Mouse (Mus musculus) embryonic fibroblast, embryonic 13.5 days (primary cell): ENCODE data around the gene Trpm3. TPM values are rescaled to one million over a fixed set of nuclear protein-coding genes. Genes with fewer than 3 reads are reported as not detected.

ENCODE experiments used
- H3K27ac ChIP-seq: 2 replicates; pipeline ENCODE4 v1.5.1; 2012; ENCODE audit warnings: low read length, control low read depth, inconsistent platforms; ENCODE audit not compliant: insufficient read depth
- H3K4me1 ChIP-seq: 2 replicates; pipeline ENCODE4 v1.6.1; 2011; ENCODE audit warnings: low read length; ENCODE audit not compliant: control insufficient read depth, insufficient read depth
- H3K4me3 ChIP-seq: 2 replicates; pipeline ENCODE4 v1.5.1; 2011; ENCODE audit warnings: mild to moderate bottlenecking, control low read depth, low read length; ENCODE audit not compliant: insufficient read depth
- CTCF ChIP-seq: IDR thresholded peaks from 2 replicates; pipeline ENCODE4 v1.5.1; 2011; ENCODE audit warnings: mild to moderate bottlenecking, control low read depth, low read length, moderate library complexity, borderline replicate concordance; ENCODE audit not compliant: insufficient read depth
- POLR2A ChIP-seq: IDR thresholded peaks from 2 replicates; pipeline ENCODE4 v1.6.1; 2011; ENCODE audit warnings: low read depth, mild to moderate bottlenecking, control low read depth, low read length, moderate library complexity
- polyA plus RNA-seq: library from polyadenylated mRNA; stranded (reverse); fragments of >200 nt; gene quantifications from 2 replicates; pipeline ENCODE4 v1.2.4, GENCODE M21; 2011; ENCODE audit warnings: low read depth; ENCODE audit not compliant: missing spikeins, insufficient read length

Trpm3 gene
- polyA plus RNA-seq, 1 experiment: 0.46 TPM

DNA sequence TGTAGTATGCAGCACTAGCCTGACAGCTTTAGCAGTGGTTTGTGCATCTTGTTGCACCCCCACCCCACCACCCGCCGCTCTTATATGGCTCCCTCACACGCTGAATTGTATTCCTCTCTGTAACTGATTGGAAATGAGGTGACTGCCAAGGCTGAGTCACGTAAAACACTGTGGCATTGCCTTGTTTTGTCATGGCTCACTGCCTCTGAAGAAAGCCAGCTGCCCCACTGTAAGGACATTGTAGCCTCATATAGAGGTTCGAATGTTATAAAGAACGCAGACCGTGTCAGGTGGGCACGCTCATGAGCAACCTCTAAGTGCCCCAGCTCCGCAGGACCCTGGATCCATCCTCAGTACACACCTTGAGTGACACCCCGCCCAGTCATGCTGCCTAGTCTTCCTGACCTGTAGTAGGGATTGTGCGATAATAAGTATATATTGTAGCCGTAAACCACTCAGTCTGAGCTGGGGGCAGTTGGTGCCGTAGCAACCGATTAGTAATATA is 215.2 kb downstream of the Trpm3 start:
- Histone ChIP-seq H3K27ac (no peak overlapping the region), H3K4me3 (no peak overlapping the region), H3K4me1 (no peaks in the 10 kb centered on the region)
- TF ChIP-seq POLR2A (no peak), CTCF (no peak)

DNA sequence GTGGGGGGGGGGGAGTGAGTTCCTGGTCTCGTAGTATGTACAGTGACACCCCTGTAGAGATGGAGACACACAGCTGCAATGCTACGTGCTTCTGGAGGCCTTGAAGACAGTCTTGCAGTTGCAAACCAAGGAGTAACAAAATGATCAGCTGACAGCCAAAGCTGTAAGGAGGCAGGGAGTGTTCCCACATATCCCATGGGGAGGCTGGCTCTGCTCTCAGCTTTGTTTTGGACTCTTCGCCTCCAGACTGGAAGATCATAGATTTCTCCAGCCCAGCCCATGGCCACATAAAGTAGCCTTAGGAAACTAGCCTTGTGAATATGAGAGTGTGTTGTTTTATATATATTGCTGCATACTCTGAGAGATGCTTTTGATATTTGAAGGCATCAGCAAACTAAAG is 248.0 kb downstream of the Trpm3 start:
- H3K27ac ChIP-seq: no peak overlapping the region
- TF ChIP-seq CTCF: no peak
- no peak for TF ChIP-seq POLR2A
- no peak overlapping the region for H3K4me3 ChIP-seq
- no peaks in the 10 kb centered on the region for H3K4me1 ChIP-seq

DNA sequence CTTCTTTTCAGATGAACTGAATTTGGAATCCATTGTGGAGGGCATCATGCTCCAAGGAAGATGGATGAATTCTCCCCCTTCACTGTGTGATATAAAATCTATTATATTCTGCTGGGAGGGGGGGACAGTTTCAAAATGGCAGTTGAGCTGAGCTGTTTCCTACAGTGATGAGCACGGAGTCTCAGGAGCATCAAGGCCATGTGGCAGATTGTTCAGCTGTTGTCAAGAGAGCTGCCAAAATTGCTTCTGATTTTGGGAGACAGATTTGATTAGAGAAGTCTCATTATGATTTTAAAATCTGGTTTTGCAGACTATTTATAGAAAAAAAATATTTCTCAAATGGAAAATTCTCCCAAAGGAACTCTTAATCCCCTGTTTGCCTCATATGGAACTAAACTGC is 255.9 kb downstream of the Trpm3 start:
- Histone ChIP-seq H3K4me1 (no peaks in the 10 kb centered on the region), H3K27ac (no peak overlapping the region), H3K4me3 (no peak overlapping the region)
- TF ChIP-seq CTCF (no peak), POLR2A (no peak)

- Histone ChIP-seq H3K4me1 (no peaks in the 10 kb centered on the region), H3K27ac (no peak overlapping the region), H3K4me3 (no peak overlapping the region)
- no peak for TF ChIP-seq CTCF
- TF ChIP-seq POLR2A: no peak
These were observed 265.2 kb downstream of the Trpm3 start for GRCm38 (mm10) chr19:22404049-22404448.

DNA sequence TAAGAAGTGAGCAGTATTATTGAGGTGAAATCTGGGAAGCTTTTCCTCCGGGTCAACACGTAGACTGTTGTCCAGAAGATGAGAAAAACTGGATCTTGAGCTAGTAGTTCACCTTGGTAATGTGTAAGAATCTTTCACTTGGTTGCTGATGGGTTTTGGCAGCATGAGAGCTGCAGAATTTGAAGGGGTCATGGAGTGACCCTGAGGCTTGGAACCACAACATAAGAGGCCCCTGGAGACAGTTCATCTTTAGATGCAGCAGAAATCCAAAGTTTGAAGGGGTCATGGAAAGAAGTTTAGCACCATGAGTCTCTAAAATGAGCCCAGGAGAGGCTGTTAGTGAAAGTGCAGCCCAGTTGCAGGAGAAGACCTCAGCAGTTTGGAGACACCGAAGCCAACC is 279.4 kb downstream of the Trpm3 start:
- no peak overlapping the region for H3K4me3 ChIP-seq
- TF ChIP-seq POLR2A: no peak
- no peak overlapping the region for H3K27ac ChIP-seq
- H3K4me1 ChIP-seq: no peaks in the 10 kb centered on the region

DNA sequence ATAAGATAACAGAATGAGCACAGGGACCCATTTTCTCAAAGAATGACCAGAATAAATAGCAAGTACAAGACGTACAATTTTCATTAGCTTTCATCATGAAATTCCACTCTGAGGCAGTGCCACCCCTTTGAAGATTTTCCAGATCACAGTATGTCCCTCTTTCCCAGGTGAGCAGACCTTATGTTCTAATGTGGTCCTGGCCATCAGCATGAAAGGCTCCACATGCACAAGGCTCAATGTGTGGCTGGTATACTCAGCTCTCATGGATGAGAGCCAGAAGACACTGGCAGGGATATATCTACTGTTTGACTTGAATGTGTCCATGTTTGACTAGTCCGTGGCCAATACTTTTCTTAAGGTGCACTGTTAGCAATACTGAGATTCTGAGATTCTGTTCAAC is 298.4 kb downstream of the Trpm3 start:
- H3K27ac ChIP-seq: no peak overlapping the region

DNA sequence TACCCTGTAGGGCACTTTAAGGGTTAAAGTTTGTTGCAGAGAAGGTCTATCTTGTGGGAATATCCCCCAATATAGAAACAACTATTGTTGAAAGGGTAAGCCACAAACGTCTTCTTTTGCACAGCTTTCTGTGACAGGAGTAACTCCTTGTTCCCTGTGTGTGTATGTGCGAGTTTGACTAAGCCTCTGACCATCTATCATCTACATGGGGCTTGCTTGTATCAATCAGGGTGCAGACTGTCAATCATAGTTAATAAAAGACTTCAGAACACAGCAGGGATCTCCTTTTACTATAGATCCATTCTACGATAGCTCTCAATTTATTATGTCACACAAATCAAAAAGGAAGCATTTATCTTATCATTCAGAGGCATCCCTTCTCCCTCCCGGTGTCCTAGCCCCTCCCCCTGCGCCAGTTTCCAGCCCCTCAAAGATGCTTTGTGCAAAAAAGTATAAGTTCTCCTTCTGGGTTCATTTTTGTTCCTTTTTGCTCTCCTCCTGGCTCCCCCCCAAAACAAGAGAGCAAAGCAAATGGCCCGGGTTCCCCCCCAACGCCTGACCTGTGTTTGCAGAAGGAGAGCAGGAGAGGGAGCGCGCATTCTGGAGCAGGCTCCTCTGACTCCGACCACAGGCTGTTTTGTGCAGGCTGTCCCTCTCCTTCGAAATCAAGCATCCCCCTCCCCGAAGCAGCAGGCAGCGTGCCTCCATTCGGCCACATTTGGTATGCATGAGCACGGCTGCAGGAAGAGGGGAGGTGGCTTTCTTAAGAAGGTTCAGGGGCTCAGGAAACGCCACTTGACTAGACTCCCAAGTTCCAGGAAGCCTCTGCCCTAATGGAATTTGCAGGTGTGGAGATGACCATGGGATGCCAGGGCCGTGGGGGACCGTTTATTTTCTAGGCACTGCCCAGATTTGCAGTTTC is 308.8 kb downstream of the Trpm3 start:
- TF ChIP-seq CTCF (no peak), POLR2A (no peak)
- Histone ChIP-seq H3K4me3 (no peak overlapping the region), H3K27ac (no peak overlapping the region), H3K4me1 (no peaks in the 10 kb centered on the region)

More for the DNA sequence above, 298.4 kb downstream of the Trpm3 start:
- no peak for TF ChIP-seq POLR2A
- TF ChIP-seq CTCF: no peak
- no peak overlapping the region for H3K4me3 ChIP-seq
- H3K4me1 ChIP-seq: no peaks in the 10 kb centered on the region

- Histone ChIP-seq H3K4me3 (no peak overlapping the region), H3K27ac (no peak overlapping the region), H3K4me1 (no peaks in the 10 kb centered on the region)
- TF ChIP-seq CTCF (no peak), POLR2A (no peak)
These were observed 309.8 kb downstream of the Trpm3 start for GRCm38 (mm10) chr19:22448340-22449288.

DNA sequence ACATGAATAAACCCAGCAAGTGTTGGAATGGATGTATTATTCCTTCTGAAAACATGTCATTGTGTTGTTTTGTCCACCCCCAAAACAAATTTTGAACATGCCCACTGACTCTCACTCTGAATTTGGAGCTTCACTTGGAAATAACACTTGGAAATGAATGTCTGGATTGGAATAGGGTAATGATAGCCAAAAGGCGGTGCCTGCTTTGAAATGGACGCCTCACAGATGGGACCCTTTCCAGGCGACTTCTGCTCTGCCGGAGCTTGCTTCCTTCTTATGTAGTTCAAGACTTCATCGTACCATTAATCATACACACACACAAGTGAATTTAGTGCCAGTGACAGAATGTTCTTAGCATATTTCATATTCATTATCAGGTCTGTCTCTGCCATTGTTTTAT is 312.4 kb downstream of the Trpm3 start:
- Histone ChIP-seq H3K4me3 (no peak overlapping the region), H3K27ac (no peak overlapping the region), H3K4me1 (no peaks in the 10 kb centered on the region)
- no peak for TF ChIP-seq CTCF
- TF ChIP-seq POLR2A: no peak

DNA sequence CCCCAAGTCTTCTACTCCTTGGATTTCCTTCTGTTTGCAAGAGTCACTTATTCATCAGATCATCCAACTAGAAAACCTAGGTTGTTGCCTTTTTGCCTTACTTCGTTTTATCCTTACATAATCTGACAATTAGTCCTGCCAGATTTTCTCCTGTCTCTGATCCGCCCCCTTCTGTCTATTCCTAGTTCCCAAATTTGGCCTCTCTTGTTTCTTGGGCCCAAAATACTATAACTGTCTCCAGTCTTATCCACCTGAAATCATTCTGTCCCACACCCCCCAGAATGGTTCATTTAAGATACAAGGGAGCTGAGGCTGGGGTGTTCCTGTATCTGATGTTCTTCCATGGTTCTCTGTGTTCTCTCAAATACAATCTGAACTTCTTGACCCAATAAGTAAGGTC is 318.1 kb downstream of the Trpm3 start:
- Histone ChIP-seq H3K27ac (no peak overlapping the region), H3K4me3 (no peak overlapping the region), H3K4me1 (no peaks in the 10 kb centered on the region)
- no peak for TF ChIP-seq POLR2A
- TF ChIP-seq CTCF: no peak
